Mouse (Mus musculus) CD4-positive, CD25-positive, alpha-beta regulatory T cell (primary cell): ENCODE data around the gene Syt13. TPM values are rescaled to one million over a fixed set of nuclear protein-coding genes. Genes with fewer than 3 reads are reported as not detected.

Source experiments
- polyA plus RNA-seq: library from polyadenylated mRNA; unstranded; fragments of 100-300 nt; shearing (Covaris generic); gene quantifications from one replicate; pipeline ENCODE4 v1.2.1, GENCODE M21; 2017

Syt13 gene
- not detected for polyA plus RNA-seq

DNA sequence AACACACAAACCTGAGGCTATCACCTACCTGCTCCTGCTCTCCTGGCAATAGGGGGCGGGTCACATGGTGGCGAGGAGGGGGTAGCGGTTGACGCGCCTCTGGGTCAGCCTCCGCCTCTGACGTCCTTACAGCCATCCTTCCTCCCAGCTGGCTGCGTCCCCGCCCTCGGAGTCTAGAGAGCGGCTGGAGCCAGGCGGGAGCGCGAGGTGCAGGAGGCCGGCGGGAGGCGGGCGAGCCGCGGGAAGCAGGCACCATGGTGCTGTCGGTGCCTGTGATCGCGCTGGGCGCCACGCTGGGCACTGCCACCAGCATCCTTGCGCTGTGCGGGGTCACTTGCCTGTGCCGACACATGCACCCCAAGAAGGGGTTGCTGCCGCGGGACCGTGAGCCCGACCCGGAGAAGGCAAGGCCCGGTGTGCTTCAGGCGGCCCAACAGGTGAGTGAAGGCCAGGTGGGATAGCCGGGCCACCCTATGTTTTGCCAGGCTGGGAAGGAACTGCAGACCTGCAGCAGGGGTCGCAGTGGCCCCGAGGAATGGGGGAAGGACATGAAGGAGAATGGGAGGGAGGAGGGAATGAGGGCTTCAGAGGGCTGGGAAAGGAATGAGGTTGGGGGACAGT lies at the start of gene Syt13:
TSS of gene Syt13 (plus strand) at position 166 of the 621 bp plus-strand sequence.

Other genes with a start within 250 kb of the Syt13 start
- gene Prdm11, start 131.1 kb downstream of the Syt13 start, polyA plus RNA-seq: 11.4 TPM